Mouse (Mus musculus): ENCODE data around the gene Rad51d.

DNA sequence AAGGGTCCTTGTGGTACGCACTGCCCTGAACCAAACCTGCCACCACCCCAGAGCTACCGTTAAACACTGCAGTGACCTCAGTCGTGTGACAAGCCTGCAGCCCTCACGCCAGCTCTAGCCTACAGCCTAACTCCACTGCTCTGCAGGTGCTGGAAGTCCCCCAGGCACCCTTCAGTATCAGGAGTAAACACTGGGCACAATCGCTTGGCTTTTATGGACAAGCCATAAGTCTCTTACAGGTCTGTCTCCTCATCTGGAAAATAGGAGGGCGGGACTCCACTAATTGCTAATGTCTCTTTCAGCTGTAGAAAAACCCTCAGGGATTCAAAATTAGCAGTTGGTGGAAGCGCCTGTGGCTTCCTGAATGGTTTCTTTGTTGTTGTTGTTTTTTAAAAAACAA, 53.2 kb downstream of the Rad51d start:
- TF ChIP-seq CTCF (IDR thresholded peaks at IDR 0.05; ENCODE audit: low read depth), result no peak
- TF ChIP-seq EP300 (IDR thresholded peaks at IDR 0.05; ENCODE audit: low read depth), result no peak

All from liver, embryonic 14.5 days (tissue).